Mouse (Mus musculus) B cell, adult 2 months (primary cell): Measurements from ENCODE around the gene Skap1.

Experiments
- DNase-seq, 2 experiments: peaks; one replicate each; pipeline ENCODE4 v3.0.0; 2022

Gene Skap1

DNA sequence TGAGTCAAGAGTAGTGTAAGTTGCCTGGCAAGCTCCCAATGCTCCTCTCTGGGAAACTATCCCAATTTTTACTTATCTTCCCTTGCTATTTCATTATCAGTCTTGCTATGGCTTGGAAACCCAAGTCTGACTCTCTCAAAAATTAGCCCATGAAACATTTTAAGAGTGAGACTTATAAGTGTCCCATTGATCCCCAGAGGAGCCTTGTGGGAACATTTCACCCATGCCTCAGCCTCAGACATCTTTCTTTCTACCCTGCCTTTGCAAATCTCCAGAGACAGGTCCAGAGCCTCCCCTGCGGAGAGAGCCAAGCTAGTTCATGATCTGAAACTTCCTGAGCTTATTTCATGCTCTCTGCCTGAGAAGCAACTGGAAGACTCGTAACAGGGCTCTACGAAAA, 167.1 kb downstream of the Skap1 start:
- DNase-seq = no peak

DNA sequence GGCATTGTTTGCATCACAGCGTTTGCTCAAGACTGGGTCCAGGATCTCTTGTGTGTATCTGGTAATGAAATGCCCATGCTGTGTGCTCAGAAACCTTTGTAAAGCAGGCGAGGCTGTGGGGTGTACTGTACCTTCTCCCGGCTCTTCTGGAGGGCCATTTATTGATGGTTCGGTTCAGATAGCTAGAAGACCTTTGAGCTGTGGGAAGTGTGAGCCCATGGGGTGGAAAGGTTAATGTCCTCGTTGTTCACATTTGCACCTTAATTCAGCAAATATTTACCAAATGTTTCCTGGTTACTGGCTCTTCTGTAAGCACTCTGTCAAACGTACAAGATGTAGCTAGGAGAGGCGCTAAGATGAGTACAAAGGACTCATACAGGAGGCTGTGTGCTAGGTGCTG, 173.5 kb downstream of the Skap1 start:
- no peak for DNase-seq

DNA sequence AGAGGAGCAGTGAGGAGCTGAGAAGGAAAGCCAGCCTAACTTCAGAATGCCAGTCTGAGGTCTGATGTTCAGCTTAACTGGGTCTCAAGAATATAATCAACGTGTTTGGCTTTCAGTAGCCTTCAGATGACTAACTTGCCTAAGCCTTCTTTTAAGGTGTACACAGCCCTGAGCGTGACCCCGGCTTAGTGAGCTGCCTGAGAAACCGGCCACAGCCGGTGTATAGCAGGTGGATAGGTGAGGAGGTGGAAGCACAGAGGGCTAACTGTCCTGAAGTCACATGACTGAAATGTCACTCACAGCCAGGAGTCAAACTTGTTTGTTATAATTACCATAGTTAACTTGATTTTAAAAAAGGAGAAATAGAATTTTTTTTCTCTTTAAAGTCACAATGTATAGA, 175.4 kb downstream of the Skap1 start:
- no peak for DNase-seq

DNA sequence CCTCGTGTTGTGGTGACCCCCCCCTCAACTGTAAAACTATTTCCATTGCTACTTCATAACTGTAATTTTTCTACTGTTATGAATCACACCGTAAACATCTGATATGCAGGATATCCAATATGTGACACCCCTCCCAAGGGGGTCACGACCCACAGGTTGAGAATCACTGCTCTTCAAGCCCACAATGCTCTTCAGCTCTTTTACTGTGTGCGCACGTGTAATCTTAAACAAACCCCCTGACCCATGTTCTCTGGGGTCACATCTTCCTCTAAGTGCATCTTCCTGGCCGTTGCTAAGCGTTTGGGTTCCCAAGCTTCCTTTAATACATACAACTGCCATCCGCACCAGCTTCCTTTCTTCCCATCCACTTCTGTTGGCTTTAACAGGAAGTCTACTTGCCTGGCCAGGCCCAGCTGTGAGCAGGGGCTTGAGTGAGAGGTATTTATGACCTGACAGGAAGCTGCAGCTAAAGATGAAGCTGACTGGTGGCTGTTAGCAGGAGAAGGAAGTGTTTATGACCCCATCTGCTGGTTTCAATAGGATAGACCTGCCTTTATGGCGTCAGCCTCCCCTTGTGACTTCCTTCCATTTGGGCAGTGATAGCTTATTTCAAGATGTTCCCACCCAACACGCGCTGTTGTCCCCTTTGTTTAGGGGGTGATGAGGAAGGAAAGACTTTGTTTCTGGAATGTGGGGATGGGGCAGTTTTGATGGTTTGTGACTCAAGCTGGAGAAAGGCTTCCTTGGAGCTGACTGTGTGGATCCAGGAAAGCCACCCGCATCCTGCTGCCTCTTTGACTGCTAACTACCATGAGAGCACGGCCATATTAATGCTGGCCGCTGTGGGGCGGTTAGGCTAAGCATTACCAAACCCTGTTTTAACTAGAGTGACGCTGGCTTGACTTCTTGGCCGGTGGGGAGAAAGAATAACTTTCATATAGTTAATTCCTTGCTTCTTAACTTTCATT, 178.1 kb downstream of the Skap1 start:
- DNase-seq = peak; percentile 51 to 53

DNA sequence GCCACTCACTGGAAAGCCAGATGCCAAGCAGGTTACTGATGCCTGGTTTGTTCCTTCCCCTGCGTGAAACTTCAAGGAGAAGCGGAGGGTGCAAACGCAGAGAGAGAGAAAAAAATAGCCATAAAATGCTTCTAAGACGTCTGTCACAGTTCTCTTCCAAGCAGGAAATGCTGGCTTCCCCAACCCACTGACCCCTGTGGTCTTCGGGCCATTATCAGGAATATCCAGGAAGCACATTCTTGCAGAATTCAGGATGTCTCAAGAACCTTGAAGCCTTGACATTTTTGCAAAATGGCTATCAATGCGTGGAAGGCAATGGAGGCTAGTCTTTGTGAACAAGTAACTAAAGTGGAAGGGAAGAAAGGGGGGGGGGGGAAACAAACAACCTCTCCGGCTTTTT, 180.6 kb downstream of the Skap1 start:
- DNase-seq = no peak

DNA sequence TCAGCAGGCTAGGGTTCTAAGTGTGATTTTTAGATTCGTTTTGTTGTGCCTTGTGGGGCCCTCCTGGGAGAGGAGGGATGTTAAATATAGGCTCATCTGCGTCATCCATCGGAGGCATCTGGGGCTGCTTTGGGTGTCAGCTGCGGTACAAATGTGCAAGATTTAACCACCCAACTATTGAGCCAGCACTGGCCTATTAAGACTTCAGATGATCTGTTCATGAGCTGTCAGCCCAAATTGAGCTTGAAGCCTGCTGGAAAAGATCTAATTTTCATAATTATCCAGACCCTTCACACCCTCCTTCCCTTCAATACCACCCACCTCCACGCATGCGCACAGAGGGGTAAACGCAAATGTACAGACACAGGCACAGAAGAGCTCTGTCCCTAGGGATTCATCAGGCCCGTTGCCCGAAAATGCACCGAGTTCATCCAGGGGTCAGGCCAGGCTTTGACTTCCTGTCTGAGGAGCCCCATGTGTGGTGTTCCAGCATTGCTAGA, 181.2 kb downstream of the Skap1 start:
- DNase-seq = peak; percentile 73

DNA sequence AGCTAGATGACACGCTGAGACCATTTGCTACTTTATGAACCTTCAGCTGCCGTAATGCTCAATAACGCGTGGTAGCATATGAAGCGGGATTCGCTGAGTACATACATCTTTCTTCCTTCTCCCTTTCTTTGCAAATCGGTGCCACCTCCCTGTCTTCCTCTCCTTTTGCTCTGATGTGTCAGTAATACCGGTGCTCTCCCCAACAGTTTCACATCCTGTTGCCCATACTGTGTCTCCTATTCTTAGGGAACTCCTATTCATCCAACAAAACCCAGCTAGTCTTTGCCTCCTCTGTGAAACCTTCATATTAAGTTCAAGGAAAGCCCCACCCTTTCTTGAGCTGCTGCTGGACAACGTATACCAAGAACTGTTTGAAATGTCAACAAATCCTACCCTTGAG, 187.5 kb downstream of the Skap1 start:
- DNase-seq = no peak

DNA sequence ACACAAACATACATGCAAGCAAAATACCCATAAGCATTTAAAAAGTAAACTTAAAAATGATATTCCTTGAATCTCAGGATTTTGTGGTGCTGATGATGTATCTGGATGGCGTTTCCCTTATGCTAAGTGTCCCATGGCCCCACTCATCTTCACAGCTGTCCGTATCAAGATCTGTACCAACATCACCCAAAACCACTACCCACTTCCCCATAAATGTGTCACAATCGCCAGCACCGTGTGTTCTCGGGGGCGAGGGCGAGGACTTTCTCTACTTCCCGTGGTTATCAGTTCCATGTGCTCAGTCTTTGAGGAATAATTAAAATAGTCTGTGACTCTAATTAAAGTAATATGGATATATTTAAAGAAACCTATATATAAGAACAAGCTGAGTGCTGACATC, 189.5 kb downstream of the Skap1 start:
- no peak for DNase-seq

DNA sequence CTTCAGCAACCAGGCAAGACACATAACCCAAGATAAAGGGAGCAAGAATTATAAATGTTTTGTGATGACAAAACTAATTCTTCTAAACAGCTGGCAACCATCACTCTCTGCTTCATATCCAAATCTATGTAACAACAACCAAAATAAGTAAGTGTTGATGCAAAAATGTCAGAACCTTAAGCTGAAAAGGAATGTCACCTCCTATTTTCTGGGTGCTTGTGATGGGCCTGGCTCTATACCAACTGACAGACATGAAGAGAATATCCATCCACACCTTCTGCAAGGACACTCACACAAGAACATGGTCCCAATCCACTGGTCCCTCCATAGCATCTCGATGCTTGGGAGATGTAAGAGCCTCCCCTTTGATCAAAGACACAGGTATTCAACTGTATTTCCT, 194.0 kb downstream of the Skap1 start:
- no peak for DNase-seq

DNA sequence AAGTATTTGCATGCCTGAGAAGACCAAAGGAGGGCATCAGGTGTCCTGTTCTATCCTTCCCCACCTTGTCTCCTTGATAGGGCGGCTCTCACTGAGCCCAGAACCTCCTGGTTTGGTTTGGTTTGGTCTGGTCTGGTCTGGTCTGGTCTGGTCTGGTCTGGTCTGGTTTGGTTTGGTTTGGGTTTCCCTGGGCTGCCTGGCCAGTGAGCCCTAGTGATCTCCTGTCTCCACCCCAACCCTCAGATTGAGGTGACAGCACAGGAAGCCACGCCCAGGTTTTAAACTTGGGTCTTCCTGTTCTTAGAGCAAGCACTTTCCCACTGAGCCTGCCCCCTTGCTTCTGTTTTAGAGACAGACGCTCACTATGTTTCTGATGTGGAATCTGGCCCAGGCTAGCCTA, 202.5 kb downstream of the Skap1 start:
- peak; percentile 53 to 54 for DNase-seq

DNA sequence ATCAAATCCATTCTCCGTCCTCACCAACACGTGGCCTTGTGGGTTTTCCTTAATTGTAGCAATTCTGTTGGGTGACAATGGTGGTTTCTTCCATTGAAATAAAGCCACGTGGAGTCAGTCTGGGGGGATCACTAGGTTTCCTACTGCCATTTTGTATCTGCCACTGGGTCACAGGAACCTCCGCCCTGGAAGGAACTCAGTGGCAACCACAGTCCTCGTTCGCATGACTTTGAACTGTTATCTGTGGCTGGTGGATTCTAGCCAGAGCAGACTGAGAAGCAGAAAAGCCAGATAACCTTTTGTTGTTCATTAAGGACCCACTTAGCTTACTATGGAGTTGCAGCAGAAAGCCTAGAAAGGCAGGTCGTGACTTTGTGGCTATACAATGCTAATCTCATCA, 204.0 kb downstream of the Skap1 start:
- no peak for DNase-seq

DNA sequence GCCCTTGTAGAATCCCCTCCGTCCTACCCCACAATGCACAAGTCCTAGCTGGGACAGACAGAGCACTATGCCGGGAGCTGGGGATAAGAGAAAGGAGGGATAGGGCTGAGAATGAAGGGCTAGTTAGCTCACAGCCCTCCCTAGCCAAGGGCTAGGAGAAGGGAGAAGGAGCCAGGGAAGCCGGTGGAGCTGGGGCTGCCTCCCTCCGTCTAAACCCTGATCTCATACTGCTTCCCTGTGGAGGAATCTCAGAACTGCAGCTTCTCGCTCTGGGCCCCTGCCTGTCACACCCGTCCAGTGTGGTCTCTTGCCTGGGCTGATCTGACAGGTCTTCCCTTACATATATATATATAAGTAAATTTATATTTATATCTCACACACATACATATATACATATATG, 209.4 kb downstream of the Skap1 start:
- peak; percentile 23 to 25 for DNase-seq

DNA sequence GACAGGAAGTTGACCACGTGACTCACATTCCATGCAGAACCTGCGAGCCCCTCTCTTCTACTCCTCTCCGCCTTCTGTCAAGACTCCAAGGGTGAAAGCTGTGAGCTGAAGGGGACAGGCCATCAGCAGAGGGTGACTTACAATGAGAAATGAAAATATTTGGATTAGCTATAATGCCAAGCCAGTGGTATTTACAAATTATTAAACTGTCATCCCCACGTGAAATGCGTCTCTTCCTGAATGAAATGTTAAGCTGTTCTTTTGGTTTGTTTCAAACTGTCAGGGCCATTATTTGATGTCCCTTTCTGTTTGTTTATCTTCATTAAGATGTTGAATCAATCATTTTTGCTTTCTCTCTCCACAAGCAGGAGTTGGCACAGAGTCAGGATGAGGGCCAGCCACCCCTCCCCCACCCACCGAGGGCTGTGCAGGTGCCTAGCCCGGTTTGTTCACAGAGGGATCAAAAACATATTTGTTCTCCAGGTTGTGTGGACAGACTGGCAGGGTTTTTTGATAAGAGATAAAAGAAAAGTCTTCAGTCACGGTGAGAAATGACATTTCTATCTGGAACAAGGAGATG, 210.5 kb downstream of the Skap1 start:
- DNase-seq = no peak

DNA sequence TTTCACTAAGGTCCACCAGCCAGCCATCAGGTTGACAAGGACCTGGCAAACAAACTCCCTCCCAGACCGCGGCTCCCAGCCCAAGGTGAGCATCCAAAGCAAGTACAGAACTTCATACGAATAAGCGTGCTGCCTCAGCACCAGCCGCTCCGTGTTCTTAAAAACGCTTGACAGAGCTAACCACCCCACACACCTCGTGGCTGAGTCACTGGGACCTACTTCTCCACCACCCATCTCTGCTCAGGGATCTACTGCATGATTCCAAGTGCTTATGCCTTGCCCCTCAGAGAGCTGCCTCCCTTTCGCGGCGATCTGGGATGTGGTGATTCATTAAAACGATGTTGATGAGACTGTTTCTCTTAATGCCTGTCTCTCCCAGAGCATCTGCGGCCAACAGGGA, 213.6 kb downstream of the Skap1 start:
- DNase-seq = no peak

DNA sequence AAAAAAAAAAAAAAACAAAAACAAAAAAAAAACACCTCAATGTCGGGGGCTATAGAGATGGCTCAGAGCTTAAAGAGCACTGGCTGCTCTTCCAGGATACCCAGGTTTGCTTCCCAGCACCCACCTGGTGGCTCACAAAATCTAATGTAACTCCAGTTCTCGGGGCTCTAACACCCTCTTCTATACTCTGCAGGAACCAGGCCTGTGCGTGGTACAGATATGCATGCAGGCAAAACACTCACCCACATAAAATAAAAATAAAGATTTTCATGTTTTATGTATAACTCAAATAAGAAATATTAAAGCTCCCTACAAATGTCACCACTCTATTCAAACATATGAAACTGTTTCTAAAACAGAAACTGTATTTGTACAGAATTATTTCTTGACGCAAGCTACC, 214.6 kb downstream of the Skap1 start:
- DNase-seq = no peak

DNA sequence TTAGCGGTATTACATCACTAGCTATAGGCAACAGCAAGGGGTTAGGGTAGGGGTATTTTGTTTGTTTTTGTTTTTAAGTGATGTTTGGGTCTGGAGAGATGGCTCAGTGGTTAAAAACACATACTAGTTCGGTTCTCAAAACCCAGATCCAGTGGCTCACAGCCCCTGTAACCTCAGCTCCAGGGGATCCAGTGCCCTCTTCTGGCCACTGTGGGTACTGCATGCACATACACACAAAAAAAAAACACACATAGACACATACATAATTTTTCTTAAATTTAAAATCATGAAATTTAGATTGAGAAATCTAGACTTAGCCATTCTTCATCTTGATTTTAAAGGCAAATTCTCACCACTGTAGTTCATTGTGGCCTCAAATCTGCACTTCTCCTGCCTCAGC, 221.0 kb downstream of the Skap1 start:
- DNase-seq = no peak

DNA sequence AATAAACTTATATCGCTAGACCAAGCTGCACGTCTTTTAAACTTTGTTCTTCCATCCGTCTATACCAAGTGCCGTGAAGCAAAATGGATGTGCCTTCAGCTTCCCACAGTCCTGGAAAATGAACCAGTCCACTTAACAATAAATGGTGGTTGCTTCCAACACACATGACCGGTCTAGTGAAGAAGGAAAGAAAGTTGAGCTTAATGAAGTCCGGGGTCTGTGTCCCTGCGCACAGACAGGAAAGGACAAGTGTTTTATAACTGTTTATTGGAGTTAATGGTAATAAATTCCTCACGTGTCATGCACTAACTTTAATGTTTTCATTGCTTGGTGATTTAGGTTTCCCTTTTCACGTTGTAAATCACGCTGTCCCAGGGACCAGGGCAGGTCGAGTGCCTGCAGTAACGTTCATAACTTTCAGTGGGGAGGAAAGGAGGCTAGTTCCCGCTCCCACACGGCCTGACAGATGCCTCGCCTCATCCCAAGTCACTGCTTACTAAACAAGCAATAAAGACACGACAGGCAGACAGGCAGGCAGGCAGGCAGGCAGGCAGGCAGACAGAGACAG, 222.4 kb downstream of the Skap1 start:
- DNase-seq = no peak

DNA sequence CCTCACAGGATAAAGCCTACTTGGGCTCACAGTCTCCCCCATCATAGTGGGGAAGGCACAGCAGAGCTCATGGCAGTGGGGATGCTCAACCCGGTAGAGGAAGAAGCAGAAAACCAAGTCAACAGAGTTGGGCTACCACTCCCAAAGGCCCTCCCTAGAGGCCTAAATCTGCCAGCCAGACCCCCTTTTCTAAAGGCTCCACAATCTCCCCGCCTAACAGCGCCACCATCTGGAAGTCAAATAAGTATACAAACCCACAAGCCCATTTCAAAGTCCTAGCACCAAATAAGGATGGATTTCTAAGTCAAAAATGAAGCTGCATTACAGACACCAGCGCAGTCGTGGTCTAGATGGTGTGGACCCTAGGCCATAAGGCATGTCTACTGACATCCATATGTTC, 227.9 kb downstream of the Skap1 start:
- DNase-seq = no peak

DNA sequence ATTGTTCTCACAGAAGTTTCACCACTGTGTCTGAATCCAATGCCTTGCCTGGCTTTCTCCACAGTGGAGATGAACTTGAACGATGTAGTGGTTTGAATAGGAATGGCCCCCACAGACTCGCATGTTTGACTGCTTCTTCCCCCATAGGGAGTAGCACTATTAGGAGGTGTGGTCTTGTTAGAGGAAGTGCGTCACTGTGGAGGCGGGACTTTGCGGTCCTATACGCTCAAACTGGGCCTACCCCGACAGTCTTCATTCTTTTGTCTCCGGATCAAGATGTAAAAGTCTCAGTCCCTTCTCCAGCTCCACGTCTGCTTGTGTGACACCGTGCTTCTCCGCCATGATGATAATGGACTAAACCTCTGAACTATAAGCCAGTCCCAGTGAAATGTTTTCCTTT, 229.0 kb downstream of the Skap1 start:
- DNase-seq = no peak

DNA sequence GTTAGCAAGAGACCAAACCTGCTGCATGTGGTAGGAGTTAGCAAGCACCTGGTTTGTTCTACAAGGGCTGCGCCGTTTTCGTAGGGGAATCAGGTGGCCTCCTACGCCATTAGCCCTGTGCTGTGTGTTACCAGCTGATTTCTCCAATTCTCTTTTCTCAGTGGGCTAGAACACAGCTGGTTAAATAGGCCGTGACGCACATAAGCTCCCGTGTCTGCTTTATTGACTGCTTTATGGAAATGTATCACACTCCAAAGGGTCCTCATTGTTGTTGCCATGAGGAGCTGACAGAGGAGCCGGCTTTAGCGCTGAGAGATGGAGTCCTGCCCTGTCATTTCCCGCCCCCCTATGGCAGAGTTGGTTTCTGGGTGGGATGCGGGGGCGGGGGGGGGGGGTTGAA, 230.4 kb downstream of the Skap1 start:
- no peak for DNase-seq

DNA sequence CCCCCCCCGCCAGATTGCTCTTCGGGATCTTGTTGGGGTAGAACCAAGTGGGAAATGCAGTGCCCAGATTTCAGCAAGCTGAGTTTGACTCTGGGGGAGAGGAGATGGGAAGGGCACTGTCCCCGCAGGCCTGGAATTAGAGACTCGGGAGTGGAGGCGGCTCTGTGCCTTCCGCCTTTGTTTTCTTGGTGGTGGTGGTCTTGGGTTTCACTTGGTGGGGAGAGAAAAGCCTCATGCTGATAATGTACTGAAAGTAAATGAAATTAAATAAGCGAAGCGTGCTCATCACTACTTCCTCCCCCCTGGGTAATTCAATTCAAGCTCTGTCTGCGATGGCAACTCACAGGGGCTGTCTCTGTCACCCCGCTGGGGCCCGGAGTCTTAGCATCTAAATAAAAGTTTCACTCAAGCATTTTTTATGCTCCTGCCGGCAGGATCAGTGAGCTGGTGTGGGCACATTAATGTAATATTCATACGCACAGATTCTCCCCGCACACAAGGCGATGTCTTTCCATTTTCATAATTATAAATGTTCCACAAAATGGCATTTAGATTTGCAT, 231.9 kb downstream of the Skap1 start:
- no peak for DNase-seq

DNA sequence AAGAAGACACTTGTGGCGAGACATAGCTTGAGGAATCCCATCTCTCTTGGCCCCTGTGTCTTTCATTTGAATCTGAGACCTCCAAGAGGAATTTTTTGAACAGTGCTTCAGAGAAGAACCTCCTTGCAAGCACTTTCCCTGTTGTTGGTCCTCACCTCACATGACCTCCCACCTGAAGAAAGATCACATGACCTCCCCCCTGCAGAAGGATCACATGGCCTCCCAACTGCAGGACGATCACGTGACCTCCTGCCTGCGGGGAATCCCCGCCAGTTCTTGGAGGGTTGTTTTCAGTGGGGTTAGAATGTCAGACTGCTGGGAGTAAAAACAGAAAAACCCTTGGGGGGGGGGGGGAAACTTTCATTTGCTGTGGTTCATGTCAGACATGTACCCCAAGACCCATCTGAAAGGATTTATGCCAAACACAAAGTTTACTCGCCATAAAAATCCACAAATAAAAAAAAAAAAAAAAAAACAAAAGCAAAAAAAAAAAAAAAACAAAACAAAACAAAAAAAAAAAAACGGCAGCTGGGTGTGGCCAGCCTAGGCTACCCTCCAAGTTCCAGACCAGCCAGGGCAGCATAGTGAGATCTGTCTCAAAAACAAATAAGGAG, 232.6 kb downstream of the Skap1 start:
- peak; percentile 23 to 32 for DNase-seq

DNA sequence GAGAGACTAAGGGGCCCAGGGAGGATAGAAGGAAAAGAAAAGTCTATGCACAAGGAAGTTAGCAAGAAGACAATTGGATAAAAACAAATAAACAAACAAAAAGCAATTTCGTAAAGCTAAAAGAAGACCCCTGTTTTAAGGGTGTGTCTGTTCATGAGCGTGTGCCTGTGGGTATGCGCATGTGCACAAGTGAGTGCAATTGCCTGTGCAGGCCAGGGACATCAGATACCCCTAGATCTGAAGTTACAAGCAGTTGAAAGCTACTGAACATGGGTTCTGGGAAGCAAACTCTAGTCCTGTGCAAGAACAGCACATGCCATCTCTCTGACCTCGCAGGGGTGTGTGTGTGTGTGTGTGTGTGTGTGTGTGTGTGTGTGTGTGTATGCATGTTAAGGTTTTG, 233.1 kb downstream of the Skap1 start:
- no peak for DNase-seq
